Mouse (Mus musculus) midbrain, embryonic 11.5 days (tissue): ENCODE results near the gene Tspan15. TPM values are rescaled to one million over a fixed set of nuclear protein-coding genes. Genes with fewer than 3 reads are reported as not detected.
A peak's percentile ranks its signal among the peaks of the same experiment; 100 is the strongest.

Source experiments
- ATAC-seq: fragments of 200-750 bp; cut with Nextera tagmentation; 2 replicates; pipeline ENCODE4 v1.8.0; 2017; ENCODE audit warnings: moderate TSS enrichment, moderate library complexity; ENCODE audit not compliant: low FRiP score
- DNase-seq: peaks from one replicate; pipeline ENCODE4 v3.0.0; 2015; ENCODE audit warnings: low spot score; ENCODE audit errors: missing footprints
- H3K27ac ChIP-seq: fragments of 300-500 bp; sonication (generic); 2 replicates; pipeline ENCODE4 v1.5.1; 2014; ENCODE audit warnings: low read depth, low read length
- H3K27me3 ChIP-seq: fragments of 300-500 bp; sonication (generic); 2 replicates; pipeline ENCODE4 v1.6.1; 2014; ENCODE audit warnings: mild to moderate bottlenecking, low read length, moderate library complexity, mixed read lengths; ENCODE audit not compliant: control insufficient read depth, insufficient read depth
- H3K36me3 ChIP-seq: fragments of 300-500 bp; sonication (generic); 2 replicates; pipeline ENCODE4 v1.6.1; 2014; ENCODE audit warnings: mild to moderate bottlenecking, low read length, moderate library complexity, mixed read lengths; ENCODE audit not compliant: control insufficient read depth, insufficient read depth
- H3K4me1 ChIP-seq: fragments of 300-500 bp; sonication (generic); 2 replicates; pipeline ENCODE4 v1.6.1; 2014; ENCODE audit warnings: low read length; ENCODE audit not compliant: control insufficient read depth, insufficient read depth
- H3K4me2 ChIP-seq: fragments of 300-500 bp; sonication (generic); 2 replicates; pipeline ENCODE4 v1.6.1; 2014; ENCODE audit warnings: mild to moderate bottlenecking, moderate library complexity
- H3K4me3 ChIP-seq: fragments of 300-500 bp; sonication (generic); 2 replicates; pipeline ENCODE4 v1.5.1; 2014; ENCODE audit warnings: low read depth, low read length
- H3K9ac ChIP-seq: fragments of 300-500 bp; sonication (generic); 2 replicates; pipeline ENCODE4 v1.6.1; 2014; ENCODE audit warnings: low read length
- H3K9me3 ChIP-seq: fragments of 300-500 bp; sonication (generic); 2 replicates; pipeline ENCODE4 v1.6.1; 2016; ENCODE audit warnings: low read length; ENCODE audit not compliant: control insufficient read depth
- WGBS: fragments of 180-500 bp; shearing (Covaris S2); extraction: QIAGEN DNeasy Blood & Tissue Kit; methylation state at CpG from one replicate; pipeline ENCODE4 v1.1.7; 2014; 5-methylcytosine and 5-hydroxymethylcytosine counted together
- polyA plus RNA-seq: library from polyadenylated mRNA; unstranded; fragments of >200 nt; fragmentation: Nextera tagmentation; extraction: Ambion mirVana; gene quantifications from 2 replicates; pipeline ENCODE4 v1.2.1, GENCODE M21; 2014

The Tspan15 gene
- polyA plus RNA-seq, 1 experiment from 2014 or later, result 8.6 TPM

GRCm38 (mm10) chr10:62202574-62202973, 28.5 kb downstream of the Tspan15 start:
- ATAC-seq (no peak), DNase-seq (no peak)
- WGBS, result 80% methylated on average over 6 of the region's 6 CpGs
- no peaks in the 10 kb centered on the region for H3K4me1 ChIP-seq
- H3K27ac ChIP-seq, result no peak overlapping the region
- H3K4me2 ChIP-seq, result no peak overlapping the region
- H3K9ac ChIP-seq, result no peak overlapping the region
- H3K4me3 ChIP-seq, result no peak overlapping the region
- H3K9me3 ChIP-seq, result no peaks in the 10 kb centered on the region
- H3K36me3 ChIP-seq, result no peaks in the 10 kb centered on the region
- H3K27me3 ChIP-seq, result no peaks in the 10 kb centered on the region

- H3K9me3 ChIP-seq, result no peaks in the 10 kb centered on the region
- no peak overlapping the region for H3K9ac ChIP-seq
- no peak overlapping the region for H3K27ac ChIP-seq
- no peaks in the 10 kb centered on the region for H3K4me1 ChIP-seq
- H3K4me3 ChIP-seq, result no peak overlapping the region
- DNase-seq, result no peak
- no peak overlapping the region for H3K4me2 ChIP-seq
- 73% methylated on average over 1 of the region's 1 CpGs for WGBS
- no peak for ATAC-seq
- H3K27me3 ChIP-seq, result no peaks in the 10 kb centered on the region
- no peaks in the 10 kb centered on the region for H3K36me3 ChIP-seq
Measured at GRCm38 (mm10) chr10:62198891-62199290, 32.2 kb downstream of the Tspan15 start.

- H3K27ac ChIP-seq, result no peak overlapping the region
- WGBS, result 77% methylated on average over 4 of the region's 4 CpGs
Measured at GRCm38 (mm10) chr10:62197403-62197802, 33.6 kb downstream of the Tspan15 start.

DNA sequence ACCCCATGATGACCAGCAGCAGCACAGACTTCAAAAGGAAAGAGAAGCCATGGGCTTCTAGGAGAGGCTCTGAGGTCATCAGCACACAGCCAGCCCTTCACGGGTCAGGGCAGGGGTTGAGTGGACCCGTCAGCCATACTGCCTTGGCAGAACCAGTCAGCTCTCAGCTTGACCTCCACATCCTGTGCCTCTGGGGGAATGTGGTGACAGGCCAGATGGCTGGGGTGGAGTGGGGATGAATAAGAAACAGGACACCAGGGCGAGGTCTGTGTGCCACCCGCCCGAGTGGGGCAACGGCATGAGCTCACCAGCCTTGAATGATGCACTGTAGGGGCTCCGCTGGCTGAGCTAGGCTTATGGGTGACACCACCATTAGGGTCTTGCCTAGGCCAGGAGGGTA, 35.7 kb downstream of the Tspan15 start:
- ATAC-seq, result 0 out of 2 replicates have a peak, but pooled peaks have one; percentile 7

More at GRCm38 (mm10) chr10:62197403-62197802, 33.6 kb downstream of the Tspan15 start:
- no peak for ATAC-seq
- Histone ChIP-seq H3K4me2 (no peak overlapping the region), H3K36me3 (no peaks in the 10 kb centered on the region), H3K27me3 (no peaks in the 10 kb centered on the region), H3K4me1 (no peaks in the 10 kb centered on the region), H3K4me3 (no peak overlapping the region), H3K9ac (no peak overlapping the region), H3K9me3 (no peaks in the 10 kb centered on the region)
- no peak for DNase-seq

DNA sequence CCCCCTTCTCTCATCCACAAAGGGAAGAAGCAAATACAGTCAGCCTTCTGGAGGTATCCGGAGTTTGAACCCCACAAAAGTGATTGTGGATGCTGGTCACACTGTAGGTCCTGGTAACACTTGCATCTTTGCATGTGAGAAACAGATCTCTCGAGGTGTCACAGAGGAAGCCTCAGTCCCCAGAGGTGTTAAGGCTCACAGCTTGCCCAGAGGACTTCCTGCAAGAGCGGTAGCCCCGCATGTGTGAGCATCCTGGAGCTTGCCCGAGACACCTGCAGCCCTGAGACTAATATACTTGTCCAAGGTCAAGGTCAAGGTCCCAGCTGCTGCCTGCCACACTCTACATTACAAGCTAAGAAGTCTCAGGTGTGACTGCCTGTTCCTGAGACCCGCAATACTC, 36.1 kb downstream of the Tspan15 start:
- no peak overlapping the region for H3K4me3 ChIP-seq
- 79% methylated on average over 6 of the region's 6 CpGs for WGBS
- no peaks in the 10 kb centered on the region for H3K27me3 ChIP-seq
- no peaks in the 10 kb centered on the region for H3K4me1 ChIP-seq
- no peak overlapping the region for H3K4me2 ChIP-seq
- no peaks in the 10 kb centered on the region for H3K36me3 ChIP-seq
- ATAC-seq (no peak), DNase-seq (no peak)
- no peak overlapping the region for H3K27ac ChIP-seq
- no peaks in the 10 kb centered on the region for H3K9me3 ChIP-seq
- no peak overlapping the region for H3K9ac ChIP-seq

More for the DNA sequence above, 35.7 kb downstream of the Tspan15 start:
- Histone ChIP-seq H3K4me1 (no peaks in the 10 kb centered on the region), H3K9ac (no peak overlapping the region), H3K27me3 (no peaks in the 10 kb centered on the region), H3K4me2 (no peak overlapping the region), H3K36me3 (no peaks in the 10 kb centered on the region), H3K4me3 (no peak overlapping the region), H3K9me3 (no peaks in the 10 kb centered on the region), H3K27ac (no peak overlapping the region)
- WGBS, result 81% methylated on average over 7 of the region's 7 CpGs
- no peak for DNase-seq

- Histone ChIP-seq H3K4me2 (no peak overlapping the region), H3K9me3 (no peaks in the 10 kb centered on the region), H3K4me3 (no peak overlapping the region), H3K27me3 (no peaks in the 10 kb centered on the region), H3K36me3 (no peaks in the 10 kb centered on the region), H3K4me1 (no peaks in the 10 kb centered on the region), H3K9ac (no peak overlapping the region), H3K27ac (no peak overlapping the region)
- WGBS, result 88% methylated on average over 5 of the region's 5 CpGs
- DNase-seq (no peak), ATAC-seq (no peak)
Measured at GRCm38 (mm10) chr10:62194461-62194860, 36.6 kb downstream of the Tspan15 start.

DNA sequence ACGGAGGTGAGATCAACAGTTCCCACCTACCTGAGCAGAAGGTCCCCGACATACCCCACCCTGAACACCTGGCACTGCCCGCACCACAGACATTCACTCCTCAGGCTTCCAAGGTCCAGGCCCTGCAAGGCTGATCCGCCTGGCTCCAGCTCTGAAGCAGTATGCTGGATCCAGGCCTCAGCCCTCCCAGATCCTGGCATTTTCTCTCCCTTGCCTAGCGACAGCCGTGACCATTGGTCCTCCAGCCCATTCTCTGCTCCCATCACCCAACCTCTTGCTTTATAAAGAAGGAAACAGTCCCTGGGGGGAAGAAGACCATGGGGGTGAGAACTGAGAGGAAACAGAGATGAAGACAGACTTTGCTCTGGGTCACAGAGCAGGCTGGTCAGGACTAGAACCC, 37.0 kb downstream of the Tspan15 start:
- 83% methylated on average over 6 of the region's 6 CpGs for WGBS
- no peaks in the 10 kb centered on the region for H3K4me1 ChIP-seq
- no peak overlapping the region for H3K4me2 ChIP-seq
- H3K27me3 ChIP-seq, result no peaks in the 10 kb centered on the region
- no peak overlapping the region for H3K4me3 ChIP-seq
- ATAC-seq, result no peak
- H3K9ac ChIP-seq, result no peak overlapping the region
- DNase-seq, result no peak
- no peaks in the 10 kb centered on the region for H3K36me3 ChIP-seq
- H3K9me3 ChIP-seq, result no peaks in the 10 kb centered on the region
- no peak overlapping the region for H3K27ac ChIP-seq

DNA sequence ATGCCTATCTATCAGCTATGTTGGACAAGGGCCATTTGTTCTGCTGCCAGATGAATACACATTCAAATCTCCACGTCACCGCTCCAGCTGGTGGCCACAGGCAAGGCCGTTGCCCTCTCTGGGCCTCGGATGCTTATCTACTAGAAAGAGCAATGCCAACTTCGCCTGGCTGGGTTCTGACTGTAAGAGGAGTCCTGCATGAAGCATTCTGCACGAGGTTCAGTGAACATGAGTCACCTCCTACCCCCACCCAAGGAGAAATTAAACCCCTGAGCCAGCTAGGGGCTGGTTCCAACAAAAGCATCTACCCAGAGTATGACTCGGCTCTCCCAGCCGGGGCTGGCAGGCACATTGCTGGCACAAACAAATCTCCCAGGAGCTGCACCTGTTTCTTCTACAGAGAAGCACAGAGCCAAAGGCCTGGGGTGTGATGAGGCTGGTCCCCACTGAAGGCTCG, 38.3 kb downstream of the Tspan15 start:
- no peaks in the 10 kb centered on the region for H3K36me3 ChIP-seq
- no peaks in the 10 kb centered on the region for H3K9me3 ChIP-seq
- DNase-seq (peak; percentile 6), ATAC-seq (no peak)
- H3K4me2 ChIP-seq, result no peak overlapping the region
- H3K27ac ChIP-seq, result no peak overlapping the region
- H3K9ac ChIP-seq, result no peak overlapping the region
- WGBS, result 77% methylated on average over 9 of the region's 9 CpGs
- H3K4me3 ChIP-seq, result no peak overlapping the region
- H3K4me1 ChIP-seq, result no peaks in the 10 kb centered on the region
- H3K27me3 ChIP-seq, result no peaks in the 10 kb centered on the region

DNA sequence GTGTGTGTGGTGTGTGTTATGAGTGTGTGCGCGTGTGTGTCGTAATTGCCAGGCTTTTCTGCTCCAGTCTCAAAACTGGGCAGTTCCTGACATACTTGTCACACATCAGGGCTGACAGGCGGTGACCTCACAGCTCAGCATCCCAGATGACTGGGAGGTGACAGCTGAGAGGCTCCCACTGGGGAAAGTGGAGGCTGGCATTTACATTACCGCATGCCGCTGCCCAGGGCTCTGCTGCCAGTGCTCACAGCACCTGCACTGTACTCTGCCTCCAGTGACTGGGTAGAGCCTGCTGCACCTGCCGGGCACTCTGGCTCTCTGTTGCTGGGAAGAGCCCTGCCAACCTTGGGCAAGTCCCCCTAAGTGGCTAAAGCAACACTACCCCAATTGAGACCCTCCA, 40.2 kb downstream of the Tspan15 start:
- no peaks in the 10 kb centered on the region for H3K9me3 ChIP-seq

DNA sequence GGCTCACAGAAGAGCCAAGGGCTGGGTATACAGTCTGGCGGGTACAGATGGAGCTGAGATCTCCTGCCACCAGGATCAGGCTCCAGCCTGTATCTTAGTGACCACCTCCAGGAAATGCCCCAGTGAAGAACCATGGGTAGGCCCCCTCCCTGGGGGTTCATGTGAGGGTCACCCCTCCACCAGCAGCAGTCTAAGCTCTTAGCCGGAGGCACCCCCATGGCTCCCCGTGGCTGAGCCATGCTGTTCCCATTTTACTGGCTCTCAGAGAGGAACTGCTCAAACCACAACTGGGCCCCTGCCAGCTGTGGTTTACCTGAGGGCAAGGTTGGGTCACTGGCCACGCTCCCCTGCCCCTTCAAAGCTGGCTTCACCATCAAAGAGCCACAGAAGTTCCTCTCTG, 41.1 kb downstream of the Tspan15 start:
- Histone ChIP-seq H3K27ac (no peak overlapping the region), H3K9ac (no peak overlapping the region), H3K4me1 (no peaks in the 10 kb centered on the region), H3K36me3 (no peaks in the 10 kb centered on the region), H3K4me3 (no peak overlapping the region), H3K9me3 (no peaks in the 10 kb centered on the region), H3K27me3 (no peaks in the 10 kb centered on the region), H3K4me2 (no peak overlapping the region)
- ATAC-seq (no peak), DNase-seq (peak; percentile 76)
- WGBS, result 80% methylated on average over 4 of the region's 4 CpGs

More for the DNA sequence above, 40.2 kb downstream of the Tspan15 start:
- no peak overlapping the region for H3K9ac ChIP-seq
- no peaks in the 10 kb centered on the region for H3K36me3 ChIP-seq
- ATAC-seq (no peak), DNase-seq (no peak)
- H3K4me1 ChIP-seq, result no peaks in the 10 kb centered on the region
- H3K4me3 ChIP-seq, result no peak overlapping the region
- WGBS, result 95% methylated on average over 7 of the region's 7 CpGs
- H3K4me2 ChIP-seq, result no peak overlapping the region
- H3K27me3 ChIP-seq, result no peaks in the 10 kb centered on the region
- H3K27ac ChIP-seq, result no peak overlapping the region
